50 mouse cellular contexts compared by ENCODE assay signal in the genomic region with DNA sequence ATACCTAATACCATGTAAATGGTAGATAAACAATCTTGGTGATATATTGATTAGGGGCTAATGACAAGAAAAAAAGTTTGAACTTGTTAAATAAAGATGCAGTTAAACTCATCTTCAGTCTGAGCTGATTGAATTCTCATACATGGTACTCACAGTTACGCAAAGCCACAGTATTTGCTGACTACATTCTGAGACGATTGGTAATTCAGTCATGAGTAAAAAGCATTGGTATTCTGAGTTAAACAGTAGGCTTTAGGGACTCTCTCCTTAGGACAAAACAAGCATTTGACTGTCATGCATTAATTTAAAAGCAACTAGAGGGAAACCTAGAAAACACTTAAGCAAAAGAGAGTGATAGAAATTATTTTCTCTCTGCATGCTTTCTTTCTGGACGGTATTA. TPM values are rescaled to one million over a fixed set of nuclear protein-coding genes. Genes with fewer than 3 reads are reported as not detected.
"Had no signal": no experiment of that assay in that cellular context is flagged by ENCODE, and none has a peak within 500 bp of the region (broad histone marks: within the 10 kb centered on the region; RNA-seq: fewer than 3 reads in every experiment).

No protein-coding gene starts in this region.

- H3K27me3 ChIP-seq: heart, embryonic 13.5 days; heart, embryonic 15.5 days; hindbrain, embryonic 12.5 days; hindbrain, embryonic 13.5 days; hindbrain, embryonic 15.5 days; intestine, embryonic 15.5 days; kidney, embryonic 15.5 days had no signal

- H3K4me3 ChIP-seq: heart, embryonic 13.5 days; heart, embryonic 15.5 days; hindbrain, embryonic 10.5 days; hindbrain, embryonic 12.5 days; hindbrain, embryonic 13.5 days; hindbrain, embryonic 15.5 days; intestine, embryonic 15.5 days; kidney, embryonic 15.5 days; layer of hippocampus, adult 2 months; left cerebral cortex, adult 2 months had no signal

- H3K4me1 ChIP-seq: heart, embryonic 13.5 days; heart, embryonic 15.5 days; hindbrain, embryonic 10.5 days; hindbrain, embryonic 12.5 days; hindbrain, embryonic 13.5 days; hindbrain, embryonic 15.5 days; intestine, embryonic 15.5 days; kidney, embryonic 15.5 days had no signal

- H3K27ac ChIP-seq: heart, embryonic 13.5 days; heart, embryonic 15.5 days; hindbrain, embryonic 10.5 days; hindbrain, embryonic 12.5 days; hindbrain, embryonic 13.5 days; hindbrain, embryonic 14.5 days; hindbrain, embryonic 15.5 days; hindbrain, postnatal 0 days; intestine, embryonic 15.5 days; kidney, embryonic 15.5 days; kidney, postnatal 0 days; layer of hippocampus, adult 2 months; left cerebral cortex, adult 2 months had no signal

- ATAC-seq: hindbrain, embryonic 16.5 days; hindbrain, postnatal 0 days; inflammation-experienced regulatory T-cells, adult 6 months; intestine, embryonic 15.5 days; intestine, embryonic 16.5 days; intestine, postnatal 0 days had no signal

- DNase-seq: heart, postnatal 10 days; heart, postnatal 14 days; heart, postnatal 36 days; heart, postnatal 4 days; kidney, adult 11 months; kidney, adult 18-20 months; kidney, adult 2 months; kidney, adult 8-10 months; kidney, adult 9 months; kidney, postnatal 10 days; kidney, postnatal 14 days; kidney, postnatal 25 days; kidney, postnatal 36 days; kidney, postnatal 4 days; layer of hippocampus, adult 9-11 months; layer of hippocampus, postnatal 36 days had no signal

- H3K36me3 ChIP-seq: heart, embryonic 13.5 days; heart, embryonic 15.5 days; hindbrain, embryonic 10.5 days; hindbrain, embryonic 12.5 days; hindbrain, embryonic 13.5 days; hindbrain, embryonic 15.5 days; intestine, embryonic 15.5 days; kidney, embryonic 15.5 days had no signal

RNA-seq across cellular contexts. Expression of gene Rpl9-ps1, which starts 21.8 kb away (rescaled TPM):
- total RNA-seq: heart, postnatal 10 days; heart, postnatal 14 days; heart, postnatal 25 days; heart, postnatal 36 days; heart, postnatal 4 days; hematopoietic stem cell, adult 5-6 weeks; hindbrain, postnatal 0 days; layer of hippocampus, adult 18-20 months; layer of hippocampus, adult 2 months; layer of hippocampus, adult 8-10 months; layer of hippocampus, postnatal 10 days; layer of hippocampus, postnatal 14 days; layer of hippocampus, postnatal 25 days; layer of hippocampus, postnatal 36 days; left cerebral cortex, adult 18-20 months; left cerebral cortex, adult 2 months; left cerebral cortex, adult 8-10 months had no signal
- polyA plus RNA-seq: heart, embryonic 13.5 days; heart, embryonic 14.5 days; heart, embryonic 15.5 days; heart, embryonic 16.5 days; heart, postnatal 0 days; hindbrain, embryonic 10.5 days; hindbrain, embryonic 11.5 days; hindbrain, embryonic 12.5 days; hindbrain, embryonic 13.5 days; hindbrain, embryonic 14.5 days; hindbrain, embryonic 15.5 days; hindbrain, embryonic 16.5 days; hindbrain, postnatal 0 days; inflammation-experienced regulatory T-cells, adult 6 months; intestine, embryonic 14.5 days; intestine, embryonic 15.5 days; intestine, embryonic 16.5 days; intestine, postnatal 0 days; kidney, adult 2 months; kidney, embryonic 14.5 days; kidney, embryonic 15.5 days; kidney, embryonic 16.5 days; kidney, postnatal 0 days; large intestine, adult 2 months had no signal

RNA-seq across cellular contexts. Expression of gene Ccl3, which starts 25.6 kb away (rescaled TPM):
- total RNA-seq: heart, postnatal 14 days; heart, postnatal 36 days; layer of hippocampus, adult 18-20 months; layer of hippocampus, adult 2 months; layer of hippocampus, postnatal 14 days; layer of hippocampus, postnatal 25 days; layer of hippocampus, postnatal 36 days; left cerebral cortex, adult 18-20 months; left cerebral cortex, adult 2 months had no signal

RNA-seq across cellular contexts. Expression of gene Ccl6, which starts 30.7 kb away (rescaled TPM):
- total RNA-seq: hindbrain, postnatal 0 days had no signal

RNA-seq across cellular contexts. Expression of gene Ccl4, which starts 38.8 kb away (rescaled TPM):
- total RNA-seq: heart, postnatal 10 days; heart, postnatal 14 days; heart, postnatal 25 days; heart, postnatal 36 days; heart, postnatal 4 days; hindbrain, postnatal 0 days; layer of hippocampus, adult 18-20 months; layer of hippocampus, adult 2 months; layer of hippocampus, postnatal 10 days; layer of hippocampus, postnatal 14 days; layer of hippocampus, postnatal 25 days; layer of hippocampus, postnatal 36 days; left cerebral cortex, adult 18-20 months; left cerebral cortex, adult 2 months had no signal
- polyA plus RNA-seq: kidney, embryonic 14.5 days had no signal

RNA-seq across cellular contexts. Expression of gene Ccl9, which starts 45.1 kb away (rescaled TPM):
- polyA plus RNA-seq: inflammation-experienced regulatory T-cells, adult 6 months had no signal
